20 mouse cellular contexts compared by ENCODE assay signal in the genomic region with DNA sequence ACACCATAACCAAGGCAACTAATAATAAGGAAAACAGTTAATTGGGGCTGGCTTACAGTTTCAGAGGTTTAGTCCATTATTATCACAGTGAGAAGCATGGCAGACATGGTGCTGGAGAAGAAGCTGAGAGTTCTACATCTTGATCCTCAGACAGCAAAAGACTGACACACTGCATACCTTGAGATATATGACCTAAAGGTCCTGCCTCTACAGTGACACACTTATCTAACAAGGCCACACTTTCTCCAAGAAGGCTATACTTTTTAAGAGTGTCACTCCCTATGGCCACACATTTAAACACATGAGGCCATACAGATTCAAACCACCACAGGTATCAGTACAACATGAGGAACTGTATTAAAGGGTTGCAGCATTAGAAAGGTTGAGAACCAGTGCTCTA.
"Had no signal": no experiment of that assay in that cellular context is flagged by ENCODE, and none has a peak within 500 bp of the region (broad histone marks: within the 10 kb centered on the region; RNA-seq: fewer than 3 reads in every experiment).

No protein-coding gene starts in this region.

- H3K4me2 ChIP-seq: kidney, embryonic 15.5 days; midbrain, embryonic 13.5 days; neural tube, embryonic 13.5 days; stomach, embryonic 15.5 days had no signal

- ATAC-seq: midbrain, embryonic 13.5 days; midbrain, embryonic 16.5 days had no signal

- H3K4me3 ChIP-seq: kidney, embryonic 15.5 days; left cerebral cortex, adult 2 months; midbrain, embryonic 10.5 days; midbrain, embryonic 13.5 days; myocyte; neural tube, embryonic 13.5 days; stomach, embryonic 15.5 days had no signal

- H3K4me1 ChIP-seq: kidney, embryonic 15.5 days; midbrain, embryonic 10.5 days; midbrain, embryonic 13.5 days; neural tube, embryonic 13.5 days; stomach, embryonic 15.5 days had no signal

- H3K27ac ChIP-seq: kidney, embryonic 15.5 days; left cerebral cortex, adult 2 months; macrophage; midbrain, embryonic 10.5 days; midbrain, embryonic 13.5 days; neural tube, embryonic 13.5 days; stomach, embryonic 15.5 days had no signal

- H3K27me3 ChIP-seq: kidney, embryonic 15.5 days; midbrain, embryonic 13.5 days; neural tube, embryonic 13.5 days; stomach, embryonic 15.5 days had no signal

- DNase-seq: kidney, adult 11 months; kidney, adult 8-10 months; kidney, postnatal 10 days; kidney, postnatal 36 days; layer of hippocampus, postnatal 36 days; lung, adult 2 months; retina, postnatal 1 day; right cerebral cortex, postnatal 25 days; spleen, adult 18-20 months; thymus, adult 18-20 months; thymus, postnatal 4 days had no signal

- H3K9me3 ChIP-seq: kidney, embryonic 15.5 days; midbrain, embryonic 10.5 days; midbrain, embryonic 13.5 days; neural tube, embryonic 13.5 days; stomach, embryonic 15.5 days had no signal

- H3K9ac ChIP-seq: kidney, embryonic 15.5 days; midbrain, embryonic 13.5 days; neural tube, embryonic 13.5 days; stomach, embryonic 15.5 days had no signal

- H3K36me3 ChIP-seq: kidney, embryonic 15.5 days; midbrain, embryonic 10.5 days; midbrain, embryonic 13.5 days; neural tube, embryonic 13.5 days; stomach, embryonic 15.5 days had no signal
